Mouse (Mus musculus): ENCODE measurements at regions not wholly inside any gene's neighbourhood (a gene's known extent, or its start where the extent isn't known, plus 50 kb on each side); places are given as distances from the start of the nearest gene placed in this dataset.

DNA sequence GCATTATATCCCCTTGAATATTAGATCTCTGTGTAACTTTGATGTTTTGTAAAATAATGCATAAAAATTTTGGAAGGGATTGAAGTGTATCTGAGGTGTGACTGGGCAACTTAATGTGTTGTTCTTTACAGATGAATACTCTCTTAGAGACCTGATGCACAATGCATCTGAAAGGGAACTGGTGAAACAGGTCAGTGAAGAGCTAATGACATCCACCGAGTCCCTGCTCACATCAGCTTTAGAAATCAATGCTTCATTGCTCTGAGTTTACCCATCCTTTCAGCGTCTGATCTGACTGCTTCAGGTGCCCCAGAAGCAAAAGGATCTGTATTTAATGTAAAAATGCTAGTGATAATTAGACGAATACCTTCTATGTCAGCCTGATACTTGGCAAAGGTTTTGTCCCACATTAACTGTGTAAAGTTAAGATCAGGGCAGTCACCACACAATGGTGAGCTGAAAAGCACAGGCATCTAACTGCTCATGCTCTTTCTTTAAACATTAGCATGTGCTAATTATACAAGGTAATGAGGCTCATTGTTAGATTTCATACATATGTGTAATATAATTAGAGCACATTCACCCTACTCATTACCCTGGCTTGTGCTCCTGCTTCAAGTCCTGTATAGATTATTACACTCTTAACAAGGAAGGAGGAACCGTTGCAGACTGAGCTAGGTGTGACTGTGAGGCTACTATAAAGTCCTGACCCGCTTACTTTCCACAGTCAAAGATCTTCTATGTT is 204.6 kb upstream of the Tlr4 start:
- DNase-seq (ENCODE audit: extremely low spot score, low spot score), result no peak

DNA sequence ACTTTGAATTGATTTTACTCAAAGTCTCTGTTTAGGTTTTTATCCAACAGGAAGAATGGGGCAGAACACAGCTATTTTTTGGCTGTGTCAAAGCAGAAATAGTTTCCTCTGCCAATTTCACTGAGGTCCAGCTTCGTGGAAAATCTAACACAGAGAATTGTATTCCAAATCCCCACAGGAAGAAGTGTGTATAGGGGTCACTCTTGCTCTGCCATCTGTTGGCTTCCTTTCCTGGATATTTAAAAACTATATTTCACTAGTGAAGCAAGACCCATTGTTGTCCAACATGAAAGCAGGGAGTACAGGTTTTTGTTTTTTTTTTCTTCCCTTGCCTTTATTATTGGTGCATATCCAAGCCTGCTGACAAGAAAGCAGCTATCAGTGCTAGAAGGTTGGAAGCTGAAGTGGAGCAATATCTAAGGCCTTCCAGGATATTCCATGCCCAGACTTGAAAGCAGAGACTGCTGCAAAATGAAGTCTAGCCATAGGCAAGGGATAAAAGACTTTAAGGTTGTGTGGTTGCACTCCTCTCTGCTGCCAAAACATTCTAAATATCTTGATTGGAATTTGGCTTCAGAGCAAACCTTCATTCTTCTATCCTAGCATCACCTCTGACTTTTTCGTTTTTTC is 208.5 kb upstream of the Tlr4 start:
- no peak for DNase-seq (ENCODE audit: extremely low spot score, low spot score)

DNA sequence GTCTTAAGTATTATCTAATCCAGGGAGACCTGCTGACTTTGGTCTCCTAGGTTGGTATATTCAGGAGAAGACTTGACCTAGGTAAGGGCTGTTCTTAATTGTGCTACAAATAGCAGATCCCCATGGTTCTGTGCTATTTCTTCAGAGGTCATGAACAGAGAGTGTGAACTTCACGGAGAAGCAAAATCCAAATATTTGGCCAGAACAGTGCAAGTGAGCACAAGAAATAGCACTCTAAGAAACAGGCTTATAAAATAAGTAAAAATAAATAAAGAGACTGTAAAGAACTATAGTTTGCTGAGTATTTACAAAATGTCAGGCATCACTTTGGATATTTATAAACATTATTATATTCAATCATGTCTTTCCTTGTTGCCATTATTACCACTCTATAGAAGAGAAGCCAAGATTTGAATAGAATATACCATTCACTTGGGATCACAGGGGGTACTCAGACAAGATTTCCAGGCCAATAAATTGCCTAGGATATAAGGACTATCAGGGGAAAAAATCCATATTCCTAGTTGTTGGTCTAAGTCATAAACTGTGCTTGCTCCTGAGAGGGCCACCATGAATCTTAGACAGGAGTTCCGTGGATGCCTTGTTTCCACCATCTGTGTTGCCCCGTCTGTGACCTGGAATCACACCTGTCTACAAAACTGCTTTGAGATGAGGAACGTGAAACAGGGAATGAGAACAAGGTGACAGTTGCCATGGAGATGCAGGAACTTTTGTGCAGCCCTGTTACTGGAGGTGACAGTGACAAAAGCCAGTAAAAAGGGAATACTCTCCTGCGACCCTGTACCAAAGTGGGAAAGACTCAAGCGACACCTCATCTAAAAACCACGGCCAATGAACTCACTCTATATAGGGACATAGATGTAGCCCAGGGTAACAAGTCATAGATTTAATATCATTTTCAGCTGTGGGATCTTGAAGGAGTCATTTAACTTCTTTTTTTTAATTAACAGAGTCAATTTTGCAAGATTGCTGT is 209.3 kb upstream of the Tlr4 start:
- no peak for DNase-seq (ENCODE audit: extremely low spot score, low spot score)

DNA sequence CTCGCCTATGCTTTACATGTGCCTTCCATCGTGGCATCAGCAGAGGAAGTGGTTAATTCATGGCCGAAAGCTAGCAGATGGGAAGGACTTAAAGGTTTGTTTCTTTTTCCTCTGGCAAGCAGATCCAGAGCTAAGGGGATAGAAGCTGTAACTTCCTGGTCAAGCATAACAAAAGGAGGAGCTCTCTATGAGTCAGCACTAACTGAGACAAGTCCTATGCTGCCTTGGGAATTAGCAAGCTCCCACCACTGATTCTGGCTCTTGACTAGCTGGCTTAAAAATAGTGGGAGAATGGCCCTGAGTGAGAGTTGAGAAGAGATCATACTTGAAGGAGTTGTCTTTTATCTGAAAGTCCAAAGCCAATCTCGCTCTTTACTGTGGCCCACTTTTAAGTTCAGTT is 210.3 kb upstream of the Tlr4 start:
- DNase-seq (ENCODE audit: extremely low spot score, low spot score), result no peak

DNA sequence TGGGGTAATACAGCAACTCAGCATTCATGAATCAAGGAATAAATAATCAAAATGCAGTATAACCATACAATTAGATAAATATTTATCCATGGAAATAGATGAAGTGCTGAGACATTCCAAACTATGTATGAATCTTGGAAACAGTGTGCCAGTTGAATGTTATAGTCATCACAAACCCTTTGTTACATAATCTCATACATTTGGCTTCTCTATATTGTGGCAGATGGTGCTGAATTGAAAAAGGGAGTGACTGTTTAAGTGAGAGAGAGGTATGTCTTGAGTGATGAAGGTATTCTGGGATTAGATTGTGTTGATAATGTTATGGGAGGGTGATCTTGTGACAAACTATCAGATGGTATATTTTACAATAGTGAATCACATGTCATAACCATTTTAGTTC is 200.4 kb upstream of the Astn2 start:
- no peak for DNase-seq (ENCODE audit: extremely low spot score, low spot score)

DNA sequence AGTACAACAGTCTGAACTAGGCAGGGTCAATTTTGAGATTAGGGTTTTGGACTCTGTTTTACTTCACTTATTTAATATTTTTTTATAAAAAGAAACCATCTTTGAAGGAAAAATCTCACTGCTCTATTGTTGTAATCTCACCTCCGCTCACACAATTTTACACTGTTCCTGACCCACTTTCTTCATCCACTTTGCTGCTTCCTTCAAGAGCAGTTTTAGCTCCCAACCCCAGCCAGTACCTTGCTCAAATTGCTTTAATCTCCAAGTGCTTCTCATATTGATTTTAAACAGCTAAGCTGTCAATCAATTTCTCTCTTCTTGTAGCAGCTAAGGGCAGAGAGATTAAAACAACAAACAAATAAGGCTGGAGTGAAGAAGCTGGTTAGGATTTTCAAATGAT is 194.3 kb upstream of the Astn2 start:
- DNase-seq (ENCODE audit: extremely low spot score, low spot score), result no peak

DNA sequence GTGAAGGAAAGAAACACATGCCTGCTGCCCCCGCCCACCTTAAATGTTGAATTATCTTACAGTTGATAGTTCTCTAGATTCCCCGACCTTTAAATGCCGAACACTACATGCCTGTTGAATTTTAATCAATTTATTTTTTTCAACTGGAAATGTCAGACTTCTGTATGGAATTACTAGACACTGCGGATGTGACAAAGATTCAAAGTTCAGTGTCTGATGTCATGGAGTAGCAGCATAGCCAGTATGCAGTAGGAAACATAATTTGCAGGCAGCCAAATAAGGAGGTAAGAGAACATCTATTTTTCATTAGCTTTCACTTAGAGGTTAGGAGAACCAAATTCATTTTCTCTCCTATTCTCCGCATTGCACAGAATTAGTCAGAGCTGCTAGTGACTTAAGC is 182.2 kb upstream of the Astn2 start:
- no peak for DNase-seq (ENCODE audit: extremely low spot score, low spot score)

DNA sequence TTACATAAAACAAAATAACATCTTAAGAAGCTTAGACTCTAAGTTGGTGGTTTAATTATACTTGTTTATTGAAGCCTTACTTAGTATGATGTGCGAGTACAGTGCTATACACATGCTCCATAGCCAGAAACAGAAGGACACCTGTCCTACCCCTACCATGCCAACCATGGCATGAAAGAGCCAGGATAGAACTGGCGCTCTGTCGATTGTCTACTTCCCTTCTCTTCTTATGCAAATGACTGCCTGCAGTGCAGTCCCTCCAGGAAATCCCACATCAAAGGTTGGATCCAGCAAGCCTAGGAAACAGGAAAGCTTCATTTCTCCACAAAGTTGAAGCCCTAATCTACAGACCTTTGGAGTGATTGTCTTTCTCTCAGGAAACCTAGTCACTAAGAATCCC is 181.8 kb upstream of the Astn2 start:
- no peak for DNase-seq (ENCODE audit: extremely low spot score, low spot score)

DNA sequence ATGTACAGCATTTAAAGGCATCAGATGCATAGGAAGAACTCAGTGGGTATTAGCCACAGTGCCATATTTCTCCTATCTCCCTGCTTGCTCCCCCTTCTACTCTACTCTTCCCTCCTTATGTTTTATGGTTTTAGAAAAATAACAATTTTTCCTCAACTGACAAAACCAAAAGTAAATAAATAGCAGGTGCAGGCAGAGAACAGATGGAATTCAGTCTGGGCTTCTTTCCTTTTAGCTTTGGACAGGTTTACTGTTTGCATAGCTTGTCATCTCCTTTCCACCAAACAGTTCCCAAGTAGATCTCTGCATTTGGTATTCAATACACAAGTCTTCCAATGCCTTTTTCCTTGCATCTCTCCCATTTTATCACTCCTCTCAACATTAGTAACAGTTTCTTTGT is 152.5 kb upstream of the Astn2 start:
- no peak for DNase-seq (ENCODE audit: extremely low spot score, low spot score)

DNA sequence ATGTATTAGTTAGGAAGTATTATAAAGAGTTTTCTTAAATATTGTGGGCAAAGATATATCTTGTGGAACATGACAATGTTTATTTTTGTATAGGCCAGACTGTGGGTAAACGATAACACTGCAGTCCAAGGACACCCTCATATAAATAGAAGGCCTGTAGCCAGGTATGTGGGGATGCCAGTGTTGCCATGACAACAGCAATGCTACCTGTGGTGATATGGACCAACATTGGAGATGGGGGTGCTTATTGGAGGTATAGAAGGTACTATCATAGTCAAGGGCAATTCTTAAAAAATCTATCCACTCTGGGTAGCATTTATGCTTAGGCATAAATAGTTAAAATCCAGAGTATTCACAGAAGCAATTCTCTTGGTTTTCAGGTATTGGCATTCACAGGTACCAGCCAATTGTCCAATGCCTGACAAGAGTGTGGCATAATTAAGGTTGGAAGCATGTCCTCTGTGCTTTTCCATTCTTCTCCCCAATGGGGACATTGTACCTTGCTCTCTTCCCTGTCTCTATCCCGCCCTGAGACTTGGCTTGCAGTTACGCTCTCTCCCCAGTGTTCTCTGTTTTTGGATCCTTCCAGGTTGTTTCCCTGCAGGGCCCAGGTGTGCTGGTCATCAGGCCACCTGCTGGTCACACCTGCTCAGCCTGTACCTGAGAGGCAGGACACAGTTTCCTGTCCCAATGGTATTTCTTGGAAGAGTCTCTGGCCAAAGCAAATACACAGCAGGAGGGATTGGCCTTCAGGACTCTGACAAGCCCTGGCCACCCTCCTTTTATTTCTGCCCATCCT is 146.1 kb upstream of the Astn2 start:
- DNase-seq (ENCODE audit: extremely low spot score, low spot score), result no peak

DNA sequence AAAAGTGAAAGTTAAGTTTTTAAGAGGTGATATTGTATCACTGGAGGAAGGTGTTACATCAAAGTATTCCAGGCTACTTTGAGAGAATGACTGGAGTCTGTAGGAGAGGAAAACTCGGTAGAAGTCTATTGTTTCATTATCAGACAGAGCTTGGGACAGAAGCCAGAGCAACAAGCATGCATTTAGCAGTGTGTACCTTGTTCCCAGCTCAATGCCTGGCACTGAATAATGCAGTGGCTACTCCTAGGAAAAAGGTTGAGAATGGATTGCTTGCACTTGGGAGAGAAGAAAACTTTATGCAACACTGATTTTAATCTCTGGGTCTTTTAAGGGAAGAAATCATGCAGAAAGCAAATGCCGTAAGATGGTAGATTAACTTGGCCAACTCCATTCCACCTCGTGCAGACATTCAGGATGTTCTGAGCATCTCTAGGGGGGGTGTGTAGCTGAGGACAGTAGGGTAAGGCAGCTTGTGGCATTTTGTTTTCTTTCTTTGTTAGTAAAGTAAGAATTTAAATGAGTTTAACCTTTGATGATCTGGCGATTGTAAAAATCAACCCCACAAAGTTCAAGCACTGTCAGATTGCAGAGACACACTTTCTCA is 138.5 kb upstream of the Astn2 start:
- no peak for DNase-seq (ENCODE audit: extremely low spot score, low spot score)

DNA sequence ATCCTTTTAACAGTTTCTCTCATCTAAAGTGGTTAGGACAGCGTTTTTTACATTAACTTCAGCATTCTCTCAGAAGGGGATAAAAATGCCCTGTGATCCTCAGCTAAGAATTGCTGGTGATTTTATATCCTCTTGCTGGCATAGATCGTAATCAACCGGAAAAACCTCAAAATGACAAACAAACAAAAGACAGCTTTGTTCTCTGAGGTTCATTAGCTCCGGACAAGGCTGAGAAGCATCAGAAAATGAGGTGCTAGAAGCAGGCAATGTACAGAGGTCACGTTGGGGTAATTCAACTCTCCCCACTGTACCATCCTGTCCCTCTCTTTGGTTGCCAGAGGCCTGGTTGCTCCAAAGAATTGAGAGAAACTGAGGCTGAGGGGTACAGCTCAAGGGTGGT is 120.0 kb upstream of the Astn2 start:
- no peak for DNase-seq (ENCODE audit: extremely low spot score, low spot score)

DNA sequence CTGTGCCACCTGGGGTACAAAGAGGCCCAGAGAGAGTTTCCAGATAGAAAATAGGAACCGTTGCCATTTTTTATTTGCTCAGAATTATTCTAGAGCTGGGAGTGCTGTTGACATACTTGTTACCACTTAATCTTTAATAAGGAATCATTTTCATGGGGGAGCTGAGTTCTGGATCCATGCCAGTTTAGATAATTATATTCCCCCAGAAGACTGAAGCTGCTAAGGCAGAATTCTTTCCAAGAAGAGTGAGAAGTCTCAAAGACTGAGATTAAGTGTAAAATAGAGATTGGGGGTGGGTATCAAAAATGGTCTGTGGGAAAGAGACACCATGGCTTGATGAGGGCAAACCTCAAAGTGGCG is 119.5 kb upstream of the Astn2 start:
- no peak for DNase-seq (ENCODE audit: extremely low spot score, low spot score)

DNA sequence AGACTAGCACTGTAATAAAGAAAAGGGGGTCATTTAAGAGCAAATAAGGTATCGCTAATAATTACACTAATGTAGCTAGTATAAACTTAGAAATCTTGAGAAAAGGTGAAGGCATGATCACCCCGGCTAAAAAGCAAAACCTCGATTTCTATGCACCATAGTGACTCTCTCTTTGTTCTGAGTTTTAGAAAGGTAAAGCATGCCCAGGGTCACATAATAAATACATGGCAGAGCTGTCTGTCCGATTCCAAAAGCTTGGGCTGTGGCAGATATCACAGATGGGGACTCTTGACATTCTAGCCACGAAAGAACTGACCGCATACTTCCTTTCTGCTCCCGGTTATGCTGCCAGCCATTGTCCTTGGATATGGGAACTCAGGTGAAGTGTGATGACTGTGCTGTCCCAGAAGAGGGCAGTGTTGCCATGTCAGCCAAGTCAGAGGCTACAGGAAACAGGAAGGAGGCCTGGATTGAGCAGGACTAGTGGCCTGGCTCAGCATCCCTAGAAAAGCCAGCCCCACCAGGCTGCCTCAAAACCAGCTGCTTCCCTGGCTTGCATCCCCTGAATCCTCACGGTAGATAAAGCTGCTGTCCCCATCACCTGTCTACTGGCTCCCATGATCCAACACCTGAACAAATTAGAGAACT is 119.0 kb upstream of the Astn2 start:
- DNase-seq (ENCODE audit: extremely low spot score, low spot score), result peak; percentile 53

DNA sequence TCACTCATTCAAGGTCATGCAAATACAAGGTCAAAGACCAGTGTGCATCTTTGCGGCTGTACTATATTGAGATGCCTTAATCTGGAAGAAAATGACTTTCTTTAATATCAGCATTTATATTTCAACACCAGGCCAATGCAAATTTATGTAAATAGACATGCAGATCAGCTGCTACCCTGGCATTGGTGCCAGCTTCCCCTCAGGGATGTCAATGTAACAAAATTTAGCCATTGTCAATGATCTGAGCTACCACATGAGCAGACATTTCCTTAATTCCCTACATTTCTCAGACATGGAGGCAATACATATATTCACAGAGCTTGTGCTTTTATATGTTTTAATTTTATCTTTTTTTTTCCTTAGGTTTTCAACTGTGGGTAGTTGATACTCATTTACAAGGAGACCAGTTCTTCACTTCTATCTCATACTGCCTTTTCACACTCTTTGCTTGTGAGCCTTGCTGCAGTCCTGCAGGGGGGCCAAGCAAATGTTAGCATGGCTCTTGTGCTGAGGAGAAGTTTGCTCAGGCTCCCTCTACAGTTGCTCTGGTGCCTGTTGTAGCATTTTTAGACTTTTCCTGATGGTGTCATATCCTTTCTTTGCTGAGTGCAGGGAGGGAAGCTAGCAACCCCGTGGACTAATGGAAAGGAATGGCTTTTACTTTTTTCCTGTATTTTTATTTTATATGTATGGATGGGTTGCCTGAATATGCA is 117.8 kb upstream of the Astn2 start:
- DNase-seq (ENCODE audit: extremely low spot score, low spot score), result no peak

DNA sequence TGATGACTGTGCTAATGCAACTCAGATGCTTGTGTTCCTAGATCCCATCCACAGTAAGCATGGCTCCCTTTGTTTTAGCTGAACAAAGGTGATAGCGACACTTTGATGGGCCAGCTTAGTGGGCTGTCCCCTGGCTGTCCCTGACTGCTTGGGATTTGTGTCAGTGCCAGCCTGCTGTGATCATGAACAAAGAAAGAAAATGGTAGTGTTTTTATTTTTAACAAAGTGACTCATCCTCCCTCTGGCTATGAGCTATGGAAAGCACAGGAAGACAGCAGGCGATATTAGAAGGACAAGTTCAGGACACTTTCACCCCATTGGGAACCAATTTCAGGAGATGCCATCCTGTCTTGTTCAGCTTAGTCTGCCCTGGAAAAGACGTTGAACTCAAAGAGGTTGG is 116.4 kb upstream of the Astn2 start:
- DNase-seq (ENCODE audit: extremely low spot score, low spot score), result no peak

DNA sequence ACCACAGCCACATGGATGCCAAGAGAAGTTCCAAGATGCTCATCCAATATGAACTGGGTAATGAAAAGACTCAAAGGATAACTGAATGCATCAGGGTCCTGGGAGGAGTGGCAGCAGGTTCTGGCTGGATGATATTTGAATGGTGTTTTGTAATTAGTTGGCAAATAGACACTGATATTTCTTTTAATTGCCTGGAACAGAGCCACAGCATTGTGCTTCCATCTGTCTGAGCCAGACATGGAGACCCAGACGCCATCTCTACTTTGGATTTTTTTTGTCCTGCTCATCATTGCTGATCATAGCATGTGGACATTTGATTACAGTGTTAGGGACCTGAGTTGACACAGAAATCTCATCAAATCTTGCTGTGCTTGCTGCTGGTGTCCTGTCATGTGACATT is 111.4 kb upstream of the Astn2 start:
- no peak for DNase-seq (ENCODE audit: extremely low spot score, low spot score)

DNA sequence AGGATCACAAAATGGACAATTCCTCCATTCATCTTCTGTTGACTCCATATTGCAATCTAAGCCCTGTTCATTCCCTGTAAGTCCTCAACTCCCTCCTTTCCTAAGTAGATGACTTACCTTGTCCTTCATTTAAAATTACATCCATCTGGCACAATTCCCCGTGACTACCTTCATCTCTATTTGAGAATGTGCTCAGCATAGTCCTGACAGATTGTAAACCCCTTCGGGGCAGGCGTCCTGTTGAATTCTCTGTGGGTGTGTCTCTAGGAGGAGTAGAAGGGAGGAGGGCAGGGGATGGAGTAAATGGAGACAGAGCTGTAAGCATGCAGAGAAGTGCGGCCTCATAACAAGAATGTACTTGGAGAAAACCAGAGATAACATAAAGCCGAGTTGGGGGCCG is 79.1 kb upstream of the Astn2 start:
- no peak for DNase-seq (ENCODE audit: extremely low spot score, low spot score)

DNA sequence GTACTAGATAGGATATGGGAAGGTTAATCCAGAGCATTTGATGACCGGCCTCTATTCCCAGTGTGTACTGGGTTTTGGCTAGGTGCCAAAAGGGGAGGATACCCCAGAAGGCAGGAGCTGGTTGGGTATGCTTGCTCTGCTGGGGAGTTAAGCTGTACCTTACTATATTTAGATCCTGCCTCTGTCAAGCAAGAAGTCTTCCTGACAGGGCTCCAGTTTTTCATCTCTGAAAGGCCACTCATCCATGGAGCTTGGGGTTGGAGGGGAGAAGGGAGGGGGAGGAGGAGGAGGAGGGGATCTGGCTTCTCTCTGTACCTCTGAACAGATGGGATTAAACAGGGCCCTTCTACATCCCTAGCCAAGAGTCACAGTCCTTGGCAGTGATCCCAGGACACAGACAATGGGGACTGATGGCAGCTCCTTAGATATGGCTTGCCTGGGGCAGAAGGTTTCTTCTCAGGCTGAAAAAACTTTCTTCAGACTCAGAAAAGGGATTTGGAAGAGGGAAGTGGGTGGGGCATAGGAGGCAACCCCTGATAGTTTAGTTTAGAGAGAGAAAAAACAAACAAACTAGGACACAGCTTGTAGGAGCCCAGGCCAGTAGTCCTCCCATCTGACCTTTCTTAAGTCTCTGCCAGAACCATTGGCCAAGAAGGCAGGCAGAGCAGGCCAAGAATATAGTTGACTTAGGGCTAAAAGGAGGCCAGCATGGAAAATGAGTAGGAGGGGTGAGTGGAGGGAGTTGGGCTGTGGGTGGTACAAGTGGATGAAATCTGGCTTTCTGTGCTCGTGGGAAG is 78.3 kb upstream of the Astn2 start:
- DNase-seq (ENCODE audit: extremely low spot score, low spot score), result no peak

Measured in neural tube, embryonic 10.5 days (tissue).